Mouse (Mus musculus): ENCODE measurements around the gene Plac9b. TPM values are rescaled to one million over a fixed set of nuclear protein-coding genes. Genes with fewer than 3 reads are reported as not detected.
"Not testable (repeated sequence)": the region's sequence is repeated elsewhere in the genome, so short reads cannot be mapped to it uniquely, and the experiment has no call there.

The Plac9b gene
- 0.80 and 1.5 TPM in 2 replicates for polyA plus RNA-seq (2016; fragmentation: Nextera tagmentation; extraction: Ambion mirVana)

DNA sequence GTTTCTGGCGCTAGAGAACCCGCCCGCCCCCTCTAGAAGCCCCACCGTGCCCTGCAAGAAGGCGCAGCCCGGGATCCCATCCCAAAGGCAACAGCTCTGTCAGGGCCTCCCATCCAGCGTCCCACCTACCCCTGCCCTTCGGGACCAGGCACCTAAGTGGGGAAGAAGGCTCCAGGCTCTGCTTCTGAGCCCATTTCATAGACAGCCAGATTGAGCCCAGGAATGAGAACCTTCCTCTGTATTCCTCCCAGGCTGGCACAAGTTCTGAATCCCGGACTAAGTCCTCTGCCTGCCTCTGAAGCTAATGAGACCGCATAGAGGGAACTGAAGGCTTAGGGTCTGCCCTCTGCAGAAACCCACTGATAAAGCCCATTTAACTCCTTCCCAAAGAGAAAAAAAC is at the start of gene Plac9b:
TSS of gene Plac9b (minus strand) at position 101 of the 400 bp plus-strand sequence.
- not testable (repeated sequence) for H3K4me3 ChIP-seq; H3K27me3 ChIP-seq (ENCODE audit: low read depth, poor library complexity, severe bottlenecking); H3K9me3 ChIP-seq (replicated peaks); DNase-seq (ENCODE audit: low spot score); H3K27ac ChIP-seq (replicated peaks); H3K4me1 ChIP-seq; H3K36me3 ChIP-seq
- no CpG with 5 or more reads among the region's 10 CpGs for WGBS

DNA sequence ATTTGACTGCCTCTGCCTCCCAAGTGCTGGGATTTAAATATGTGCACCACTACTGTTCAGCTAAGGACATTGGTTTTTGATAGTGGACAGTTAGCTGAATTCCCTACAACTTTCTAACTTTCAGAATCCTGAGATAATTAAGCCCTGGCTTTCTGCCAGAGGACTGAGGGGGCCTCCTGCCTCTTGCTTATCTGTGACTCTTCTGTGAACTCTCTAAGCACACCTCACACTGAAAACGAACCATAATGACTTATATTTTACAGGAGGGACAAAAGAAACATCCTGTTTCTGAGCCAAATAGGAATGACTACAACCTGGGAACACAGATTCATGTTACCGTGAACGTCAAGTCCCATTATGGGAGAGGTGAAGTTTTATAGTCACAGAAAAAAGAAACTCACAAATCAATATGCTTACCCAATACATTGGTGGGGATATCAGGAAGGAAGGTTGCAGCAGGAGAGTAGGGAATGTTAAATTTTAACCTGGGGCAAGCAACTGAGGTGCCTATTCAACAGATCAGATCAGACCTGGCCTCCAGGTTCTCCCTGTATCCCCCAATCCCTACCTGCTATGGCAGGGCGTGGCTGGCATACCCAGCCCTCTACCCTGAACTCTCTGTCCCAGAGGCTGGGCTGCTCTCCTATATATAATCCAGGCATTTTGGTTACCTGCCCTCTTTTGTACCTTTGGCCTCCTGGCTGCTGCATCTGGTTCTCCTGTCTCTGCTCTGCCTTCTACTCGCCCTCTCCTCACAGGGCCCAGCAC is 34.1 kb upstream of the Plac9b start:
- H3K4me1 ChIP-seq; H3K4me3 ChIP-seq; H3K36me3 ChIP-seq; H3K9me3 ChIP-seq (replicated peaks); H3K27ac ChIP-seq (replicated peaks); H3K27me3 ChIP-seq (ENCODE audit: low read depth, poor library complexity, severe bottlenecking); DNase-seq (ENCODE audit: low spot score): not testable (repeated sequence)
- WGBS: no CpG with 5 or more reads among the region's 5 CpGs

DNA sequence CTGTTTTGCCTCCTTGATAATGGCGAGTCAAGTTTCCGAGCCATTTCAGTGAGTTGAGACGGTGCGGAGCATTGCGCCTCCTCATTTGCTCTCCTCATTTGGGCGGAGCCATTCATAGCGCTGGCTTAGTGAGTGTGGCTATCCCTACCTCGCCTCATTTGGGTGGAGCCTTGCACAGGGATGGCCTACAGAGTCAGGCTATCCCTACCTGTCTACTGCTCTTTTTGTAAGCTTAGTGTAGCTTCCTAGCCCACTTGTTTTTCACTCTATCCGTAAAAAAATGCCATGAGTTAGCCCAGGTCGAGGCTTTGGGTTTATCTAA is 24.6 kb upstream of the Plac9b start, which contains the start of gene Tmem254b:
TSS of gene Tmem254b (minus strand) at position 116 of the 322 bp plus-strand sequence.
- WGBS: no CpG with 5 or more reads among the region's 10 CpGs
- H3K4me3 ChIP-seq; H3K36me3 ChIP-seq; H3K27me3 ChIP-seq (ENCODE audit: low read depth, poor library complexity, severe bottlenecking); DNase-seq (ENCODE audit: low spot score); H3K4me1 ChIP-seq; H3K27ac ChIP-seq (replicated peaks); H3K9me3 ChIP-seq (replicated peaks): not testable (repeated sequence)

DNA sequence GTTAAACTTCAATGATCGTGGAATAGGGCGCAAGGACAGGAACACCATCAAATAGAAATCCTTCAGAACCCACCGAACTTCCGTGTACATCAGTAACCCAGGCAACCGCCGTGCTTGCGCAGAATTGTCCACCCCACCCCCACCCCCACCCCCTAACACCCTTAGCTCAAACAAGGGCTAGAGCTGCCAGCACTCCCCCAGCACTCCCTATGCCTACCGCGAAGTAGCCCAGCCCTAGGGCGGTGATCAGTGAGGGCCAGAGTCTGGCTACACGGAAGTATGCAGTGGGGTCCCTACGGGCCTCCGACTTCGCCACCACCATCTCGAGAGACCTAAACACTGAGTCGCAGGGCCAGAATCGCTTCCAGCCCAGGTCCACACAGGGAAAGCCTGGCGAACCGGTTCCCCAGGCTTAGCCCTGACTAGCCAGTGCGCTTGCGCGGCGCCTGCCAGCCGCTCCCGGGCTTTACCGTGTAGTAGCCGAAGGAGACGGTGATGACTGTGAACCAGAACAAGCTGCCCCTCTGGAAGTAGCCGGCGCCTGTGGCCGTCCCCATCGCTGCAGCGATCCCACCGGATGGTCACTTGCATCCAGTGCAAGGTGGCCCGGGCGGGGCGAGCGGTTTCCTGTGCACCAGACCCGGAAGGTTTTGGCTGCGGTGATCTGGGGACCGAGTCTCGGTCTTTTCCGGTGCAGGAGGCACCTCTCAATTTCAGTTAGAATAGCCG is 24.1 kb upstream of the Plac9b start:
- no CpG with 5 or more reads among the region's 44 CpGs for WGBS
- not testable (repeated sequence) for DNase-seq (ENCODE audit: low spot score); H3K36me3 ChIP-seq; H3K27ac ChIP-seq (replicated peaks); H3K4me3 ChIP-seq; H3K27me3 ChIP-seq (ENCODE audit: low read depth, poor library complexity, severe bottlenecking); H3K4me1 ChIP-seq; H3K9me3 ChIP-seq (replicated peaks)

DNA sequence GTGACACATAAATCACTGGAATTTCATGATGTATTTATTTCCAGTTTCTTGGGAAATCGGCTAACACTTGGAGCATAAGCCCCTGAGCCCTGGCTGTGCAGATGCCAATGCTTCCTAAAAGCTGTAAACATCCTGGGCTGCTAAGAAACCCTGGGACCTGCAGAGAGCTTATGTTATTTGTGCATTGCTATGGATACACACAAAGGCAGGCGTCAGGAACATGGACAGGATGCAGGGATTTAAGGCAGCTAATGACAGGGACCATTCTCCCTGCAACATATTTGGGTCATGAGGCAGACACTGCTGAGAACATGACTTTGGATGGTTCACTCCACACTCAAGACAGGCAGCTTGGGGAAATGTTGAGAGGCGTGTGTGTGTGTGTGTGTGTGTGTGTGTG is 15.6 kb upstream of the Plac9b start:
- DNase-seq (ENCODE audit: low spot score): not testable (repeated sequence)
- no CpG with 5 or more reads among the region's 3 CpGs for whole genome bisulfite sequencing

DNA sequence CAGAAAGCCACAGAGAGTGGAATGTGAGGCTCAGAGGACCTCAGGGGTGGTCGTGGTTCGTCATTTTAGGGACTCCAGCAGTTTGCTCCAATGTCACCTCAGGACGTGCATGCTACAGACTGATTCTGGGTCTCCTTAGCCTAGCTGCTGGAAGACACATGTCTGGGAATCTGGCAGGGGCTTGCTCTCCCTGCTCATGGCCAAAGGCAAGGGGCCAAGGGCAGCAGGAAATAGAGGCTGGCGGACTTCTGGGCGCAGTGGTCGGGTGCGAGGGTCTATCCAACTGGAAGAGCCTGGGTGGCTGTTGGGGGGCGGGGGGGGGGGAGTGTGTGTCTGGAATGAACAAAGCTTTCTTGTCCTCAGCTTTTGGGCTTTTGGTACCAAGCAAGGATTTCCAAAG is 6.1 kb upstream of the Plac9b start:
- H3K27ac ChIP-seq (replicated peaks); H3K4me1 ChIP-seq; H3K27me3 ChIP-seq (ENCODE audit: low read depth, poor library complexity, severe bottlenecking); DNase-seq (ENCODE audit: low spot score); H3K36me3 ChIP-seq; H3K4me3 ChIP-seq; H3K9me3 ChIP-seq (replicated peaks): not testable (repeated sequence)
- WGBS: no CpG with 5 or more reads among the region's 8 CpGs

More for the DNA sequence above, 15.6 kb upstream of the Plac9b start:
- not testable (repeated sequence) for H3K9me3 ChIP-seq (replicated peaks); H3K36me3 ChIP-seq; H3K27ac ChIP-seq (replicated peaks); H3K4me3 ChIP-seq; H3K4me1 ChIP-seq; H3K27me3 ChIP-seq (ENCODE audit: low read depth, poor library complexity, severe bottlenecking)

DNA sequence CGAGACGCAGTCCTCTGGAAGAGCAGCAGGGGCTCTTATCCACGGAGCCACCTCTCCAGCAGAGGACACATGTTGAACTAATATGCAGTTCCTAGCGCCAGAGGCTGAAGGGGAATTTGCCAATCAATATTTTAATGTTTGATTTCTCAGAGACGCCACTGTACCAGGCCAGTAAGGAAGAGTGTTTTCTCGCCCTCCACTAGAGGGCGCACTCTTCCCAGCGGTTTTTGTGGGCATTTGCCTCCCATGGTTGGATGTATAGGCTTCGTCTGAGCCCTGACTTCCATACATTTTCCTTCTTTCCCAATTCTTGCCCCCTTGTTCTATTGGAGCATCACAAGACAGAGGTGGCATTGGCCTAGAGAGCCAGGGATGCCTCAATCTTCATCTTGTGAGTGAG is 4.4 kb upstream of the Plac9b start:
- not testable (repeated sequence) for H3K27ac ChIP-seq (replicated peaks)
- WGBS: no CpG with 5 or more reads among the region's 9 CpGs

DNA sequence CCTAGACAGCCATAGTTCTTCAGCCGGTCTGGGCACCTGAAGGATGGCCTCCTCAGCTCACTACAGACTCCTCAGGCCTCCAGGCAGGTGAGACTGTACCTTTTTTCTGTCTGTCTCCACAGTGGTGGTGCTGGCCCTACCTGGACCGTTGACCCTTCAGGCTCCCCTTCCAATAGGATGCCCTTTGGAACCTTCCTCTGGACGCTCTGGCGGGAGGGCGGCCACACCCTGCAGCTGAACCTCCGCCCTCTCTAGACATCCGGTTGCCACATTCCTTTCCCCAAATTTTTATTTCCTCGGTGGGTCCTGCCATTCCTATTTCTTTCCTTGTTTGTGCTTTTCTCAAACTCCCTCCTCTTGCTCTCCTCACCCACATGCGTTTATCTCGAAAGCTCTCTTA is 620 bp downstream of the Plac9b start:
- H3K36me3 ChIP-seq; H3K4me3 ChIP-seq; H3K27me3 ChIP-seq (ENCODE audit: low read depth, poor library complexity, severe bottlenecking); H3K27ac ChIP-seq (replicated peaks); H3K4me1 ChIP-seq; H3K9me3 ChIP-seq (replicated peaks); DNase-seq (ENCODE audit: low spot score): not testable (repeated sequence)
- no CpG with 5 or more reads among the region's 10 CpGs for WGBS

More for the DNA sequence above, 4.4 kb upstream of the Plac9b start:
- H3K4me1 ChIP-seq; DNase-seq (ENCODE audit: low spot score); H3K27me3 ChIP-seq (ENCODE audit: low read depth, poor library complexity, severe bottlenecking); H3K36me3 ChIP-seq; H3K9me3 ChIP-seq (replicated peaks); H3K4me3 ChIP-seq: not testable (repeated sequence)

DNA sequence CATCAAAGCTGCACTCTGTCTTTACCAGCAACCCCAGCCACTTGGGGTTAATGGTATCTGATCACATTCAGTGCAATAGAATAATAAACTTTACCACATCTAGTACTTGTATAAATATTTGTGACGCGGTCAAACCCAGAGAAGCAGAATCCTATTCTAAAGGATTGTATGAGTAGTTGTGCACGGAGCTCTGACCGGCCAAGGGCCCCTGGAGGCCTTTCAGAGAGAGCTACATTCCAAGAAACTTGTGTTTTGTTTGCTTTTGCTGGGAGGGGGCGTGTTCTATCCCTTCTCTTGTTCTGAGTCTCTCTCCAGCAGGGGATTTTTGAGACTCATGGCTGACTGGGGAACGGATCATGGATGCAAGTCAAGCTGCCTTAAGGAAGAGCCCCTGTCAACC is 7.3 kb downstream of the Plac9b start:
- H3K27me3 ChIP-seq (ENCODE audit: low read depth, poor library complexity, severe bottlenecking); H3K4me3 ChIP-seq; H3K9me3 ChIP-seq (replicated peaks); H3K27ac ChIP-seq (replicated peaks); DNase-seq (ENCODE audit: low spot score); H3K36me3 ChIP-seq; H3K4me1 ChIP-seq: not testable (repeated sequence)
- WGBS: no CpG with 5 or more reads among the region's 6 CpGs

DNA sequence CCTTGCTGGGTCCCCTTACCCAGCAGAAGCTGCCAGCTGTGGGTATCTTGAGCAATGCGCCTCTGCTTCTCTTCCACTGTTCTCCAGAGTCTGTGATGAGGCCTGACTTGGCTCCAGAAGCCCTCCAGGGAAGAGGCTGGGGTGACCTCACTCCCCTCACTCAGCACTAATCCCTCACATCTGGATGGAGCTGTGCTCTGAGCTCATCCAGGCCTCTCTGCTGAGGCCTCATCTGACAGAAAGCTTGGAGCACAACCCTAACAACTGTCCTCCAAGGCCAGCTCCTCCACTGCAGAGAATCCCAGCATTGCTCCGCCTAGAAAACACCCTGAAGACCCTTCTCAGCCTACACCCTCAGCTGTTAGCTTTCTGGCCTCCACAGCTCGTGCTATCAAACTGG is 8.3 kb downstream of the Plac9b start:
- WGBS: no CpG with 5 or more reads among the region's 3 CpGs
- not testable (repeated sequence) for H3K27ac ChIP-seq (replicated peaks); H3K27me3 ChIP-seq (ENCODE audit: low read depth, poor library complexity, severe bottlenecking); H3K36me3 ChIP-seq; H3K4me1 ChIP-seq; H3K9me3 ChIP-seq (replicated peaks); H3K4me3 ChIP-seq; DNase-seq (ENCODE audit: low spot score)

DNA sequence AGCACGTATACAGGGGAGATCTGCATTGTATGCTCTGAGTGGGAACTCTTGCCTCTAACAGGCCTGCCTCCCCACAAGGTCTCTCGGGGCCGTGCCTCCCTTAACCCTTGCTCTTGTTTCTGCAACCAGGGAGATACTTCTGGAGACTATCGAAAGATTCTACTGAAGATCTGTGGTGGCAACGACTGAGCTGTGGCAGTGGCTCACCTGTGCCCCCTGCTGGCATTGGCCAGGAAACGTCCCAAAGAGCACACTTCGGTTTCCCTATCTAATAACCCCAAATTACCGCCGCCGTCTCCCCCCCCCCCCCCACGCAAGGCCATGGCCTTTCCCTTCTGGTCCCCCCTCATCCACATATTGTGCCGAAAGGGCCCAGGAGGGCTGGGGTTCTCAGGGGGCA is 17.0 kb downstream of the Plac9b start:
- WGBS: no CpG with 5 or more reads among the region's 12 CpGs
- not testable (repeated sequence) for DNase-seq (ENCODE audit: low spot score); H3K4me1 ChIP-seq; H3K4me3 ChIP-seq; H3K36me3 ChIP-seq; H3K27ac ChIP-seq (replicated peaks); H3K9me3 ChIP-seq (replicated peaks); H3K27me3 ChIP-seq (ENCODE audit: low read depth, poor library complexity, severe bottlenecking)

DNA sequence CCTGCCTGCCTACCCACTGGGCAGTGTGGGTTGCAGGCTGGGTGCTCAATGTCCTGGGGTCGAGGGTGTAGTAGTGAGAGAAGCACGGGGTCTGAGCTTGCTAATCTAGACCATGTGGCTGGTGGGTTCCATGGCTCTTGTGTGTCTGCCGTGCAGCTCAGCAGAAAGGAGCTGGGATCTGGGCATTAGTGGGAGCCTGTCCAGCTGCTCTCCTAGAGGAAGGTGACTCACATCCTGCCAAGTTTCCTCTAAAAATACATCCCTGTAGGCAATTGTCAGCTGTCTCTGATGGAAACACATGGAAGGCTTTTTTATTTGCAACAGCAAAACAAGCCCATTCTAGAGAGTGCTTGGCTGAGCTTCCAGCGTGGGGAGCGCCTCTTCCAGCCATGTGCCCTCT is 19.9 kb downstream of the Plac9b start:
- not testable (repeated sequence) for DNase-seq (ENCODE audit: low spot score); H3K4me3 ChIP-seq; H3K9me3 ChIP-seq (replicated peaks); H3K4me1 ChIP-seq; H3K27ac ChIP-seq (replicated peaks); H3K36me3 ChIP-seq; H3K27me3 ChIP-seq (ENCODE audit: low read depth, poor library complexity, severe bottlenecking)
- WGBS: no CpG with 5 or more reads among the region's 5 CpGs

DNA sequence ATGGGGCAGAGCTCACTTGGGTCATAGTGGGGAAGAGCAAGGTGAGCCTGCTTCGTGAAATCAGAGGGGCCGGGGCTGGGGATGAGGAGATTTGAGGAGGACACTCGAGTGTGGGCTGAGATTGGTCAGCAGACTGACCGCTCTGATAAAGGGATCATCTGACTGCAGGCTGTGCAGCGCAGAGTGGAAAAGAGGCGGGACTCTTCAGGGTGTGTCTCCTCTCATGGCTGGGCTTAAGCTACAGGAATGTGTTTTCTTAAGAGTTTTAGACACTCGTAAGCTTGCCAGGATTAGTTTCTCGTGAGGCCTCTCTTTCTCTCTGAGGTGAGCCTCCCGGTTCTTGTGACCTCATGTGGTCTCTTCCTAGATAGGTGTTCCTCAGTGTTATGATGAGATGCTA is 21.1 kb downstream of the Plac9b start:
- H3K9me3 ChIP-seq (replicated peaks); H3K27me3 ChIP-seq (ENCODE audit: low read depth, poor library complexity, severe bottlenecking); DNase-seq (ENCODE audit: low spot score); H3K4me3 ChIP-seq; H3K27ac ChIP-seq (replicated peaks); H3K4me1 ChIP-seq; H3K36me3 ChIP-seq: not testable (repeated sequence)
- no CpG with 5 or more reads among the region's 9 CpGs for WGBS
